In genomic region chr3:65352278-65353127, GRCm38 (mm10) we compare ENCODE assay signal across 9 mouse cellular contexts. TPM values are rescaled to one million over a fixed set of nuclear protein-coding genes. Genes with fewer than 3 reads are reported as not detected.
DNase-seq lines count a peak whose midpoint lies in the region; ATAC-seq and TF ChIP-seq lines count a peak whose summit lies in the region.
"Had no signal": no experiment of that assay in that cellular context is flagged by ENCODE, and none has a peak within 500 bp of the region (broad histone marks: within the 10 kb centered on the region; RNA-seq: fewer than 3 reads in every experiment).

No protein-coding gene starts in this region.

- no peak overlapping the region for H3K9ac ChIP-seq in hindbrain, embryonic 11.5 days (ENCODE audit: low read depth, low read length)
- H3K9ac ChIP-seq in stomach, postnatal 0 days (ENCODE audit: low read length) = no peak overlapping the region
- H3K9ac ChIP-seq: liver, embryonic 13.5 days had no signal

- peak; percentile 66 for TF ChIP-seq CTCF in stomach, postnatal 0 days (IDR thresholded peaks at IDR 0.05; ENCODE audit: low read depth)

- H3K4me3 ChIP-seq in hindbrain, embryonic 11.5 days (ENCODE audit: low read depth, low read length) = no peak overlapping the region
- no peak overlapping the region for H3K4me3 ChIP-seq in hindbrain, embryonic 10.5 days
- H3K4me3 ChIP-seq in stomach, postnatal 0 days (ENCODE audit: low read depth, low read length) = no peak overlapping the region
- H3K4me3 ChIP-seq: liver, embryonic 13.5 days had no signal

- H3K9me3 ChIP-seq in hindbrain, embryonic 11.5 days (ENCODE audit: control insufficient read depth, low read length) = no peaks in the 10 kb centered on the region
- H3K9me3 ChIP-seq in hindbrain, embryonic 10.5 days = no peaks in the 10 kb centered on the region
- no peaks in the 10 kb centered on the region for H3K9me3 ChIP-seq in stomach, postnatal 0 days (ENCODE audit: control insufficient read depth, low read length)
- H3K9me3 ChIP-seq: liver, embryonic 13.5 days had no signal

- H3K27ac ChIP-seq in hindbrain, embryonic 11.5 days (ENCODE audit: low read depth, low read length) = no peak overlapping the region
- H3K27ac ChIP-seq in hindbrain, embryonic 10.5 days = no peak overlapping the region
- H3K27ac ChIP-seq in stomach, postnatal 0 days (replicated peaks) = no peak overlapping the region
- H3K27ac ChIP-seq: liver, embryonic 13.5 days had no signal

- ATAC-seq in hindbrain, embryonic 11.5 days (ENCODE audit: low FRiP score) = peak; percentile 65; the same call in 1 of the 2 replicates
- peak; percentile 42; the same call in 1 of the 2 replicates for ATAC-seq in common myeloid progenitor, adult 5-6 weeks (replicated peaks; ENCODE audit: low read depth, poor library complexity, severe bottlenecking)
- ATAC-seq in stomach, postnatal 0 days (ENCODE audit: low FRiP score, low TSS enrichment) = peak; percentile 90

- H3K36me3 ChIP-seq in hindbrain, embryonic 11.5 days (ENCODE audit: control insufficient read depth, insufficient read depth, low read length) = no peaks in the 10 kb centered on the region
- H3K36me3 ChIP-seq in hindbrain, embryonic 10.5 days = no peaks in the 10 kb centered on the region
- H3K36me3 ChIP-seq in stomach, postnatal 0 days (ENCODE audit: control insufficient read depth, insufficient read depth, low read length) = no peaks in the 10 kb centered on the region
- H3K36me3 ChIP-seq: liver, embryonic 13.5 days had no signal

- peak; percentile 57 for DNase-seq in hindbrain, embryonic 11.5 days (ENCODE audit: low spot score)
- DNase-seq in hindbrain, embryonic 10.5 days (ENCODE audit: low spot score) = no peak
- DNase-seq in CD4-positive, CD25-positive, alpha-beta regulatory T cell, adult 2 months (ENCODE audit: low read depth, low spot score) = peak; percentile 39
- peak; percentile 27 for DNase-seq in lung, postnatal 14 days
- DNase-seq in stomach, postnatal 0 days (ENCODE audit: low spot score) = peak; percentile 45
- no peak for DNase-seq in urinary bladder, postnatal 10 days (ENCODE audit: low spot score)
- DNase-seq in ovary, adult 18-20 months (ENCODE audit: low spot score) = no peak
- DNase-seq: liver, embryonic 13.5 days had no signal

- no peaks in the 10 kb centered on the region for H3K27me3 ChIP-seq in hindbrain, embryonic 11.5 days (ENCODE audit: control insufficient read depth, insufficient read depth, low read length)
- H3K27me3 ChIP-seq in hindbrain, embryonic 10.5 days (ENCODE audit: insufficient read depth, poor library complexity, severe bottlenecking) = no peaks in the 10 kb centered on the region
- no peaks in the 10 kb centered on the region for H3K27me3 ChIP-seq in stomach, postnatal 0 days (ENCODE audit: control insufficient read depth, insufficient read depth, low read length)
- H3K27me3 ChIP-seq: liver, embryonic 13.5 days had no signal

- no peak overlapping the region for H3K4me2 ChIP-seq in hindbrain, embryonic 11.5 days (replicated peaks; ENCODE audit: low read depth, low read length)
- no peak overlapping the region for H3K4me2 ChIP-seq in stomach, postnatal 0 days (replicated peaks; ENCODE audit: low read depth)
- H3K4me2 ChIP-seq: liver, embryonic 13.5 days had no signal

- no peaks in the 10 kb centered on the region for H3K4me1 ChIP-seq in hindbrain, embryonic 11.5 days (replicated peaks; ENCODE audit: control insufficient read depth, insufficient read depth, low read length)
- no peaks in the 10 kb centered on the region for H3K4me1 ChIP-seq in hindbrain, embryonic 10.5 days (replicated peaks)
- no peaks in the 10 kb centered on the region for H3K4me1 ChIP-seq in stomach, postnatal 0 days (replicated peaks; ENCODE audit: control insufficient read depth, insufficient read depth)

- WGBS in hindbrain, embryonic 11.5 days = 56% methylated on average over 4 of the region's 4 CpGs
- 45% methylated on average over 4 of the region's 4 CpGs for WGBS in hindbrain, embryonic 10.5 days
- 34% methylated on average over 4 of the region's 4 CpGs for WGBS in stomach, postnatal 0 days

- no peak for TF ChIP-seq EP300 in stomach, postnatal 0 days (optimal IDR thresholded peaks at IDR 0.05)

RNA-seq across cellular contexts. Expression of gene Ssr3, which starts 39.9 kb away (rescaled TPM):
- 271 and 282 TPM in 2 replicates for polyA plus RNA-seq in hindbrain, embryonic 11.5 days (2014; fragmentation: Nextera tagmentation; extraction: Ambion mirVana)
- 180 and 231 TPM in 2 replicates for polyA plus RNA-seq in hindbrain, embryonic 10.5 days (2016; fragmentation: Nextera tagmentation; extraction: Ambion mirVana)
- 292 and 293 TPM in 2 replicates for total RNA-seq in common myeloid progenitor, adult 5-6 weeks (2017)
- polyA plus RNA-seq in stomach, postnatal 0 days (2015; fragmentation: Nextera tagmentation; extraction: Ambion mirVana) = 173 and 187 TPM in 2 replicates

Comparison
In these comparisons a context has a peak if more than half of its experiments do, and no peak if none do; other contexts are left out.
1. DNase-seq: peak in hindbrain, embryonic 11.5 days (single experiment), CD4-positive, CD25-positive, alpha-beta regulatory T cell, adult 2 months (single experiment), lung, postnatal 14 days (single experiment) and stomach, postnatal 0 days (single experiment); none in hindbrain, embryonic 10.5 days (single experiment), urinary bladder, postnatal 10 days (single experiment) and ovary, adult 18-20 months (single experiment).
2. Peak in every context shown above with its lines, with median percentiles within 50 percentile points of each other: ATAC-seq.